ENCODE assay signal across 7 mouse cellular contexts in the genomic region with DNA sequence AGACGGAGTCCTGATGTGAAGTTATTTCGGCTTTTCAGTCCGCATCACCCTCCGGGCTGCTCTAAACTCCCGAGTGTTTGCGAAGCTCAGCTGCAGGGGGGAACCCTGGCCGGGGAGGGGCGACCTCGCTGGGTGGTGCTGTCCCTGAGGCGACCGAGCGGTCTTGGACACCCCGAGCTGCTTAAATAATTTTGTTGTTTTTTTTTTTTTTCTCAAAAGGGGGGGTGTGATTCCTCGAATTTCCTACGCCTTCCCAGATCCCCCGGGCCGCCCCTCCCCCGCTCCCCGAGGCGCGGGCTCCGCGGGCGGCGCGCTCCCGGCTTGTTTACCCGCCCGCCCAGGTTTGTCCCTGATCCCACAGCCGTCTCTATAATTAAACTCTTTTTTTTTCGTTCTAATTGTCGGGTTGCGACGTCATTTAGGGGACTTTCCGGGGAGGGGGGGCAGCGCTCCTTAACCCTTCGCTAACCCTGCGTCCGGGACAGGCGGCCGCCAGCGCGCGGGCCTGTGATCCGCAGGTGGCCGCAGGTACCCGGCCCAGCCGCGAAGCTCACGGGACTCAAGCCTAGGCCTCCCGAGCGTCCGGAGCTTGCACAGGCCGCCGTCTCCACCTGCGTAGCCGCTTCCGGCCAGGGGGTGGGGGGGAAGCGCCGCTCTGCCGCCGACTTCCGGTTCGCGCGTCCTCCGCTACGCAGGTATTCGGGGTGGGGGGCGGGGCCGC. TPM values are rescaled to one million over a fixed set of nuclear protein-coding genes. Genes with fewer than 3 reads are reported as not detected.
DNase-seq lines count a peak whose midpoint lies in the region; ATAC-seq and TF ChIP-seq lines count a peak whose summit lies in the region.

No protein-coding gene starts in this region.

- TF ChIP-seq POLR2A in small intestine, adult 2 months (IDR thresholded peaks at IDR 0.05; ENCODE audit: low read depth, low read length), result no peak

- no peak for TF ChIP-seq CTCF in hindbrain, postnatal 0 days (IDR thresholded peaks at IDR 0.05; ENCODE audit: low read depth)
- no peak; the same call in 1 of the 2 replicates for TF ChIP-seq CTCF in small intestine, adult 2 months (IDR thresholded peaks at IDR 0.05; ENCODE audit: extremely low read depth, insufficient read length, insufficient replicate concordance, low read depth, low read length)

- H3K4me3 ChIP-seq in hindbrain, postnatal 0 days (ENCODE audit: low read length), result peak overlapping the region; percentile 79
- H3K4me3 ChIP-seq in limb, embryonic 10.5 days, result peak overlapping the region; percentile 84
- peak overlapping the region; percentile 72 for H3K4me3 ChIP-seq in midbrain, embryonic 11.5 days (ENCODE audit: low read depth, low read length)
- peak overlapping the region; percentile 98 for H3K4me3 ChIP-seq in small intestine, adult 2 months (ENCODE audit: low read depth, low read length)

- peak overlapping the region; percentile 98 for H3K4me2 ChIP-seq in hindbrain, postnatal 0 days (ENCODE audit: low read depth, low read length)
- H3K4me2 ChIP-seq in midbrain, embryonic 11.5 days, result peak overlapping the region; percentile 86

- ATAC-seq in activated CD4-positive, CD25-positive, alpha-beta regulatory T cell, adult 4 months, result peak; percentile 38
- ATAC-seq in hindbrain, postnatal 0 days, result peak; percentile 81
- peak; percentile 62 for ATAC-seq in midbrain, embryonic 11.5 days (ENCODE audit: low FRiP score)

- WGBS in hindbrain, postnatal 0 days, result under 1% methylated on average over 70 of the region's 71 CpGs
- WGBS in limb, embryonic 10.5 days, result under 1% methylated on average over 70 of the region's 71 CpGs
- WGBS in midbrain, embryonic 11.5 days, result under 1% methylated on average over 68 of the region's 71 CpGs
- under 1% methylated on average over 71 of the region's 71 CpGs for WGBS in small intestine, adult 2 months

- H3K36me3 ChIP-seq in hindbrain, postnatal 0 days (ENCODE audit: insufficient read depth, low read length), result no peaks in the 10 kb centered on the region
- peaks cover 15% of the 10 kb centered on the region for H3K36me3 ChIP-seq in limb, embryonic 10.5 days
- peaks cover 4% of the 10 kb centered on the region; the same call in 1 of the 2 replicates for H3K36me3 ChIP-seq in midbrain, embryonic 11.5 days (ENCODE audit: control insufficient read depth, insufficient read depth, low read length)
- H3K36me3 ChIP-seq in small intestine, adult 2 months (ENCODE audit: control insufficient read depth, insufficient read depth, low read length), result peaks cover 3% of the 10 kb centered on the region

- H3K9ac ChIP-seq in hindbrain, postnatal 0 days (replicated peaks; ENCODE audit: low read length), result peak overlapping the region; percentile 85
- peak overlapping the region; percentile 93 for H3K9ac ChIP-seq in midbrain, embryonic 11.5 days (ENCODE audit: low read length)

- peak overlapping the region; percentile 91 for H3K27ac ChIP-seq in hindbrain, postnatal 0 days
- peak overlapping the region; percentile 99 for H3K27ac ChIP-seq in limb, embryonic 10.5 days
- peak overlapping the region; percentile 93 for H3K27ac ChIP-seq in midbrain, embryonic 11.5 days (ENCODE audit: low read depth, low read length)
- peak overlapping the region; percentile 98 for H3K27ac ChIP-seq in small intestine, adult 2 months (ENCODE audit: insufficient read depth, low read depth, low read length)

- H3K9me3 ChIP-seq in hindbrain, postnatal 0 days (ENCODE audit: low read length), result no peaks in the 10 kb centered on the region
- H3K9me3 ChIP-seq in limb, embryonic 10.5 days (replicated peaks), result no peaks in the 10 kb centered on the region
- H3K9me3 ChIP-seq in midbrain, embryonic 11.5 days (ENCODE audit: control insufficient read depth, low read length), result no peaks in the 10 kb centered on the region

- peaks cover 7% of the 10 kb centered on the region; the same call in 1 of the 2 replicates for H3K4me1 ChIP-seq in hindbrain, postnatal 0 days (ENCODE audit: insufficient read depth, low read length)
- H3K4me1 ChIP-seq in limb, embryonic 10.5 days, result peaks cover 33% of the 10 kb centered on the region
- peaks cover 17% of the 10 kb centered on the region for H3K4me1 ChIP-seq in midbrain, embryonic 11.5 days (ENCODE audit: control insufficient read depth, insufficient read depth, low read length)
- peaks cover 9% of the 10 kb centered on the region for H3K4me1 ChIP-seq in small intestine, adult 2 months (ENCODE audit: control insufficient read depth, insufficient read depth, insufficient read length, low read length)

- peak; percentile 51 to 81 for DNase-seq in cerebellum, postnatal 4 days (ENCODE audit: low spot score in 2 of 2)
- DNase-seq in gastrocnemius, adult 8-10 months (ENCODE audit: low spot score in 2 of 2), result peak; percentile 61 to 75
- peak; percentile 89 for DNase-seq in hindbrain, postnatal 0 days (ENCODE audit: low spot score)
- peak; percentile 96 for DNase-seq in limb, embryonic 10.5 days (ENCODE audit: low spot score)
- no peak for DNase-seq in midbrain, embryonic 11.5 days (ENCODE audit: low spot score, missing footprints)

- H3K27me3 ChIP-seq in hindbrain, postnatal 0 days (ENCODE audit: insufficient read depth, low read length), result peaks cover 7% of the 10 kb centered on the region; the same call in 1 of the 2 replicates
- H3K27me3 ChIP-seq in limb, embryonic 10.5 days (ENCODE audit: low read depth, poor library complexity, severe bottlenecking), result no peaks in the 10 kb centered on the region
- no peaks in the 10 kb centered on the region for H3K27me3 ChIP-seq in midbrain, embryonic 11.5 days (ENCODE audit: control insufficient read depth, insufficient read depth, low read length)
- no peaks in the 10 kb centered on the region for H3K27me3 ChIP-seq in small intestine, adult 2 months (ENCODE audit: control insufficient read depth, insufficient read depth, low read length)

RNA-seq across cellular contexts. Expression of gene Zfp36l1, which starts 2.5 kb away (rescaled TPM):
- polyA plus RNA-seq in activated CD4-positive, CD25-positive, alpha-beta regulatory T cell, adult 4 months (2017; shearing (Covaris generic)), result 100 to 1,000 TPM; 109 to 180 TPM
- 10 to 100 TPM; 25.2 to 28.9 (median 27.2) TPM for total RNA-seq in gastrocnemius, adult 8-10 months (2022)
- 61.8 and 69.5 TPM in 2 replicates for total RNA-seq in hindbrain, postnatal 0 days (2014; rRNA removed)
- 64.6 and 65.9 TPM in 2 replicates for polyA plus RNA-seq in hindbrain, postnatal 0 days (2015; fragmentation: Nextera tagmentation; extraction: Ambion mirVana)
- polyA plus RNA-seq in limb, embryonic 10.5 days (2016; fragmentation: Nextera tagmentation; extraction: Ambion mirVana), result 88.4 and 96.4 TPM in 2 replicates
- 149 and 165 TPM in 2 replicates for polyA plus RNA-seq in midbrain, embryonic 11.5 days (2014; fragmentation: Nextera tagmentation; extraction: Ambion mirVana)
- 60.1 and 118 TPM in 2 replicates for polyA plus RNA-seq in small intestine, adult 2 months (2012; rRNA removed)
